Mouse (Mus musculus): ENCODE results near the gene Mapk3. TPM values are rescaled to one million over a fixed set of nuclear protein-coding genes. Genes with fewer than 3 reads are reported as not detected.
"Not testable (repeated sequence)": the region's sequence is repeated elsewhere in the genome, so short reads cannot be mapped to it uniquely, and the experiment has no call there.

Gene Mapk3
- polyA plus RNA-seq, 1 experiment from 2014 or later, result 122 TPM

- H3K36me3 ChIP-seq (ENCODE audit: control insufficient read depth, insufficient read depth, low read length); ATAC-seq; H3K4me3 ChIP-seq (ENCODE audit: low read length); H3K27ac ChIP-seq (ENCODE audit: low read length); H3K9ac ChIP-seq (ENCODE audit: low read depth, low read length); H3K4me2 ChIP-seq (ENCODE audit: low read depth, low read length); H3K4me1 ChIP-seq (ENCODE audit: control insufficient read depth, insufficient read depth, low read length); H3K9me3 ChIP-seq (ENCODE audit: control insufficient read depth, low read length); H3K27me3 ChIP-seq (replicated peaks; ENCODE audit: control insufficient read depth, insufficient read depth, low read length): not testable (repeated sequence)
- 74% methylated on average over 4 of the region's 4 CpGs for WGBS
Measured at GRCm38 (mm10) chr7:126730256-126730789, 29.1 kb upstream of the Mapk3 start.

- Histone ChIP-seq H3K4me3 (ENCODE audit: low read length) (no peak overlapping the region), H3K9ac (ENCODE audit: low read depth, low read length) (no peak overlapping the region), H3K27ac (ENCODE audit: low read length) (no peak overlapping the region), H3K9me3 (ENCODE audit: control insufficient read depth, low read length) (no peaks in the 10 kb centered on the region), H3K36me3 (ENCODE audit: control insufficient read depth, insufficient read depth, low read length) (no peaks in the 10 kb centered on the region), H3K4me1 (ENCODE audit: control insufficient read depth, insufficient read depth, low read length) (no peaks in the 10 kb centered on the region), H3K27me3 (replicated peaks; ENCODE audit: control insufficient read depth, insufficient read depth, low read length) (no peaks in the 10 kb centered on the region), H3K4me2 (ENCODE audit: low read depth, low read length) (no peak overlapping the region)
- no peak for ATAC-seq
- WGBS, result 81% methylated on average over 8 of the region's 8 CpGs
Measured at GRCm38 (mm10) chr7:126736122-126736521, 23.3 kb upstream of the Mapk3 start.

- Histone ChIP-seq H3K27me3 (replicated peaks; ENCODE audit: control insufficient read depth, insufficient read depth, low read length) (no peaks in the 10 kb centered on the region), H3K4me1 (ENCODE audit: control insufficient read depth, insufficient read depth, low read length) (no peaks in the 10 kb centered on the region), H3K4me3 (ENCODE audit: low read length) (no peak overlapping the region), H3K9me3 (ENCODE audit: control insufficient read depth, low read length) (no peaks in the 10 kb centered on the region), H3K9ac (ENCODE audit: low read depth, low read length) (no peak overlapping the region), H3K36me3 (ENCODE audit: control insufficient read depth, insufficient read depth, low read length) (no peaks in the 10 kb centered on the region), H3K27ac (ENCODE audit: low read length) (no peak overlapping the region), H3K4me2 (ENCODE audit: low read depth, low read length) (no peak overlapping the region)
- no peak for ATAC-seq
- WGBS, result 87% methylated on average over 17 of the region's 17 CpGs
Measured at GRCm38 (mm10) chr7:126739551-126739950, 19.9 kb upstream of the Mapk3 start.

- no peak overlapping the region for H3K4me3 ChIP-seq (ENCODE audit: low read length)
- H3K4me2 ChIP-seq (ENCODE audit: low read depth, low read length), result no peak overlapping the region
- H3K9ac ChIP-seq (ENCODE audit: low read depth, low read length), result no peak overlapping the region
- ATAC-seq, result no peak
- H3K27ac ChIP-seq (ENCODE audit: low read length), result no peak overlapping the region
- H3K9me3 ChIP-seq (ENCODE audit: control insufficient read depth, low read length), result no peaks in the 10 kb centered on the region
- 79% methylated on average over 13 of the region's 13 CpGs for WGBS
- H3K36me3 ChIP-seq (ENCODE audit: control insufficient read depth, insufficient read depth, low read length), result no peaks in the 10 kb centered on the region
- H3K27me3 ChIP-seq (replicated peaks; ENCODE audit: control insufficient read depth, insufficient read depth, low read length), result no peaks in the 10 kb centered on the region
- H3K4me1 ChIP-seq (ENCODE audit: control insufficient read depth, insufficient read depth, low read length), result no peaks in the 10 kb centered on the region
Measured at GRCm38 (mm10) chr7:126740132-126740735, 19.2 kb upstream of the Mapk3 start.

GRCm38 (mm10) chr7:126740977-126741376 lies 18.4 kb upstream of the Mapk3 start:
- ATAC-seq, result no peak
- no peaks in the 10 kb centered on the region for H3K4me1 ChIP-seq (ENCODE audit: control insufficient read depth, insufficient read depth, low read length)
- H3K36me3 ChIP-seq (ENCODE audit: control insufficient read depth, insufficient read depth, low read length), result no peaks in the 10 kb centered on the region
- 75% methylated on average over 5 of the region's 5 CpGs for WGBS
- H3K4me3 ChIP-seq (ENCODE audit: low read length), result no peak overlapping the region
- no peak overlapping the region for H3K9ac ChIP-seq (ENCODE audit: low read depth, low read length)
- H3K4me2 ChIP-seq (ENCODE audit: low read depth, low read length), result no peak overlapping the region
- H3K9me3 ChIP-seq (ENCODE audit: control insufficient read depth, low read length), result no peaks in the 10 kb centered on the region
- no peak overlapping the region for H3K27ac ChIP-seq (ENCODE audit: low read length)
- no peaks in the 10 kb centered on the region for H3K27me3 ChIP-seq (replicated peaks; ENCODE audit: control insufficient read depth, insufficient read depth, low read length)

GRCm38 (mm10) chr7:126741452-126741851 lies 17.9 kb upstream of the Mapk3 start:
- H3K4me3 ChIP-seq (ENCODE audit: low read length), result no peak overlapping the region
- H3K36me3 ChIP-seq (ENCODE audit: control insufficient read depth, insufficient read depth, low read length), result no peaks in the 10 kb centered on the region
- ATAC-seq, result no peak; the same call in 1 of the 2 replicates
- H3K27me3 ChIP-seq (replicated peaks; ENCODE audit: control insufficient read depth, insufficient read depth, low read length), result no peaks in the 10 kb centered on the region
- H3K9me3 ChIP-seq (ENCODE audit: control insufficient read depth, low read length), result no peaks in the 10 kb centered on the region
- no peak overlapping the region for H3K4me2 ChIP-seq (ENCODE audit: low read depth, low read length)
- H3K4me1 ChIP-seq (ENCODE audit: control insufficient read depth, insufficient read depth, low read length), result no peaks in the 10 kb centered on the region
- WGBS, result 84% methylated on average over 5 of the region's 5 CpGs
- no peak overlapping the region for H3K9ac ChIP-seq (ENCODE audit: low read depth, low read length)
- no peak overlapping the region for H3K27ac ChIP-seq (ENCODE audit: low read length)

GRCm38 (mm10) chr7:126741964-126742482 lies 17.4 kb upstream of the Mapk3 start:
- no peaks in the 10 kb centered on the region for H3K27me3 ChIP-seq (replicated peaks; ENCODE audit: control insufficient read depth, insufficient read depth, low read length)
- H3K27ac ChIP-seq (ENCODE audit: low read length), result no peak overlapping the region
- no peak overlapping the region for H3K9ac ChIP-seq (ENCODE audit: low read depth, low read length)
- no peaks in the 10 kb centered on the region for H3K36me3 ChIP-seq (ENCODE audit: control insufficient read depth, insufficient read depth, low read length)
- no peaks in the 10 kb centered on the region for H3K9me3 ChIP-seq (ENCODE audit: control insufficient read depth, low read length)
- no peak for ATAC-seq
- 89% methylated on average over 13 of the region's 13 CpGs for WGBS
- H3K4me2 ChIP-seq (ENCODE audit: low read depth, low read length), result no peak overlapping the region
- no peaks in the 10 kb centered on the region for H3K4me1 ChIP-seq (ENCODE audit: control insufficient read depth, insufficient read depth, low read length)
- no peak overlapping the region for H3K4me3 ChIP-seq (ENCODE audit: low read length)

- no peaks in the 10 kb centered on the region for H3K9me3 ChIP-seq (ENCODE audit: control insufficient read depth, low read length)
- no peak for ATAC-seq
- no peaks in the 10 kb centered on the region for H3K27me3 ChIP-seq (replicated peaks; ENCODE audit: control insufficient read depth, insufficient read depth, low read length)
- H3K36me3 ChIP-seq (ENCODE audit: control insufficient read depth, insufficient read depth, low read length), result no peaks in the 10 kb centered on the region
- peak overlapping the region; percentile 27 for H3K4me2 ChIP-seq (ENCODE audit: low read depth, low read length)
- H3K4me3 ChIP-seq (ENCODE audit: low read length), result peak overlapping the region; percentile 31
- H3K27ac ChIP-seq (ENCODE audit: low read length), result peak overlapping the region; percentile 83
- H3K4me1 ChIP-seq (ENCODE audit: control insufficient read depth, insufficient read depth, low read length), result peaks cover 6% of the 10 kb centered on the region; the same call in 1 of the 2 replicates
- H3K9ac ChIP-seq (ENCODE audit: low read depth, low read length), result peak overlapping the region; percentile 44
- WGBS, result 85% methylated on average over 12 of the region's 12 CpGs
Measured at GRCm38 (mm10) chr7:126746066-126746465, 13.3 kb upstream of the Mapk3 start.

GRCm38 (mm10) chr7:126746798-126747197 lies 12.6 kb upstream of the Mapk3 start:
- Histone ChIP-seq H3K4me3 (ENCODE audit: low read length) (peak overlapping the region; percentile 31), H3K27ac (ENCODE audit: low read length) (peak overlapping the region; percentile 83), H3K27me3 (replicated peaks; ENCODE audit: control insufficient read depth, insufficient read depth, low read length) (no peaks in the 10 kb centered on the region), H3K9ac (ENCODE audit: low read depth, low read length) (peak overlapping the region; percentile 44), H3K9me3 (ENCODE audit: control insufficient read depth, low read length) (no peaks in the 10 kb centered on the region), H3K36me3 (ENCODE audit: control insufficient read depth, insufficient read depth, low read length) (no peaks in the 10 kb centered on the region), H3K4me1 (ENCODE audit: control insufficient read depth, insufficient read depth, low read length) (peaks cover 6% of the 10 kb centered on the region; the same call in 1 of the 2 replicates), H3K4me2 (ENCODE audit: low read depth, low read length) (peak overlapping the region; percentile 27)
- WGBS, result 23% methylated on average over 6 of the region's 6 CpGs
- peak; percentile 86 for ATAC-seq
